Mouse (Mus musculus): Measurements from ENCODE around the gene Tas1r1. TPM values are rescaled to one million over a fixed set of nuclear protein-coding genes. Genes with fewer than 3 reads are reported as not detected.

Gene Tas1r1
- 0.27 TPM for polyA plus RNA-seq (2012; fragmentation: generic; extraction: Trizol)
- long read RNA-seq, experiment 1: 0 reads
- long read RNA-seq, experiment 2: 0 reads

- H3K4me3 ChIP-seq (ENCODE audit: insufficient read depth, poor library complexity, severe bottlenecking): peak within 1 kb of the TSS; percentile 93
- no peaks in the 10 kb centered on the region for H3K27me3 ChIP-seq (ENCODE audit: control insufficient read depth, insufficient read depth, insufficient read length)
- H3K79me2 ChIP-seq (ENCODE audit: control insufficient read depth, insufficient read depth): peaks cover 42% of the 10 kb centered on the region
- H3ac ChIP-seq (ENCODE audit: control insufficient read depth, insufficient read length, low read depth): peak within 1 kb of the TSS; percentile 98
- H3K36me3 ChIP-seq (ENCODE audit: control insufficient read depth, insufficient read depth): peaks cover 26% of the 10 kb centered on the region
- H3K79me3 ChIP-seq (ENCODE audit: low read depth): peaks cover 38% of the 10 kb centered on the region
- no peak for TF ChIP-seq USF1 (IDR thresholded peaks at IDR 0.05; ENCODE audit: low read depth)
- peak; percentile 64 for TF ChIP-seq MYOD1 (IDR thresholded peaks at IDR 0.05; ENCODE audit: control insufficient read depth, insufficient read length, low read depth)
These were observed at the start of gene Tas1r1 for GRCm38 (mm10) chr4:152038225-152038984. Gene Tas1r1, minus strand, starts transcription at chr4:152038568.

GRCm38 (mm10) chr4:152088133-152088532 lies 49.8 kb upstream of the Tas1r1 start:
- Histone ChIP-seq H3K79me3 (ENCODE audit: low read depth) (no peaks in the 10 kb centered on the region), H3K4me3 (ENCODE audit: insufficient read depth, poor library complexity, severe bottlenecking) (no peak overlapping the region), H3K27me3 (ENCODE audit: control insufficient read depth, insufficient read depth, insufficient read length) (no peaks in the 10 kb centered on the region), H3K79me2 (ENCODE audit: control insufficient read depth, insufficient read depth) (peaks cover 11% of the 10 kb centered on the region), H3ac (ENCODE audit: control insufficient read depth, insufficient read length, low read depth) (no peak overlapping the region), H3K36me3 (ENCODE audit: control insufficient read depth, insufficient read depth) (no peaks in the 10 kb centered on the region)
- TF ChIP-seq FOSL1 (IDR thresholded peaks at IDR 0.05; ENCODE audit: insufficient read depth, low read length, poor library complexity, severe bottlenecking) (no peak), MAX (IDR thresholded peaks at IDR 0.05) (no peak), MYOG (IDR thresholded peaks at IDR 0.05; ENCODE audit: control insufficient read depth, extremely low read depth, insufficient read length) (no peak), MYOD1 (IDR thresholded peaks at IDR 0.05; ENCODE audit: control insufficient read depth, insufficient read length, low read depth) (no peak), CEBPB (IDR thresholded peaks at IDR 0.05; ENCODE audit: low read depth) (no peak), USF1 (IDR thresholded peaks at IDR 0.05; ENCODE audit: low read depth) (no peak), CTCF (IDR thresholded peaks at IDR 0.05; ENCODE audit: control insufficient read depth, insufficient read depth, insufficient read length) (no peak)

GRCm38 (mm10) chr4:152087211-152088081 lies 49.1 kb upstream of the Tas1r1 start:
- H3K36me3 ChIP-seq (ENCODE audit: control insufficient read depth, insufficient read depth): no peaks in the 10 kb centered on the region
- H3ac ChIP-seq (ENCODE audit: control insufficient read depth, insufficient read length, low read depth): peak overlapping the region; percentile 72
- no peaks in the 10 kb centered on the region for H3K27me3 ChIP-seq (ENCODE audit: control insufficient read depth, insufficient read depth, insufficient read length)
- peaks cover 11% of the 10 kb centered on the region for H3K79me2 ChIP-seq (ENCODE audit: control insufficient read depth, insufficient read depth)
- TF ChIP-seq MAX (IDR thresholded peaks at IDR 0.05) (no peak), CTCF (IDR thresholded peaks at IDR 0.05; ENCODE audit: control insufficient read depth, insufficient read depth, insufficient read length) (no peak), USF1 (IDR thresholded peaks at IDR 0.05; ENCODE audit: low read depth) (no peak), CEBPB (IDR thresholded peaks at IDR 0.05; ENCODE audit: low read depth) (no peak), MYOG (IDR thresholded peaks at IDR 0.05; ENCODE audit: control insufficient read depth, extremely low read depth, insufficient read length) (no peak), FOSL1 (IDR thresholded peaks at IDR 0.05; ENCODE audit: insufficient read depth, low read length, poor library complexity, severe bottlenecking) (no peak), MYOD1 (IDR thresholded peaks at IDR 0.05; ENCODE audit: control insufficient read depth, insufficient read length, low read depth) (no peak)
- peak overlapping the region; percentile 42 for H3K4me3 ChIP-seq (ENCODE audit: insufficient read depth, poor library complexity, severe bottlenecking)
- H3K79me3 ChIP-seq (ENCODE audit: low read depth): no peaks in the 10 kb centered on the region

- Histone ChIP-seq H3K79me3 (ENCODE audit: low read depth) (no peaks in the 10 kb centered on the region), H3K27me3 (ENCODE audit: control insufficient read depth, insufficient read depth, insufficient read length) (no peaks in the 10 kb centered on the region), H3K36me3 (ENCODE audit: control insufficient read depth, insufficient read depth) (no peaks in the 10 kb centered on the region), H3K79me2 (ENCODE audit: control insufficient read depth, insufficient read depth) (peaks cover 11% of the 10 kb centered on the region), H3K4me3 (ENCODE audit: insufficient read depth, poor library complexity, severe bottlenecking) (peak overlapping the region; percentile 42), H3ac (ENCODE audit: control insufficient read depth, insufficient read length, low read depth) (peak overlapping the region; percentile 75)
- TF ChIP-seq MYOG (IDR thresholded peaks at IDR 0.05; ENCODE audit: control insufficient read depth, extremely low read depth, insufficient read length) (no peak), USF1 (IDR thresholded peaks at IDR 0.05; ENCODE audit: low read depth) (no peak), FOSL1 (IDR thresholded peaks at IDR 0.05; ENCODE audit: insufficient read depth, low read length, poor library complexity, severe bottlenecking) (no peak), CTCF (IDR thresholded peaks at IDR 0.05; ENCODE audit: control insufficient read depth, insufficient read depth, insufficient read length) (no peak), MAX (IDR thresholded peaks at IDR 0.05) (no peak), MYOD1 (IDR thresholded peaks at IDR 0.05; ENCODE audit: control insufficient read depth, insufficient read length, low read depth) (no peak), CEBPB (IDR thresholded peaks at IDR 0.05; ENCODE audit: low read depth) (no peak)
These were observed 48.3 kb upstream of the Tas1r1 start for GRCm38 (mm10) chr4:152086505-152087210.

GRCm38 (mm10) chr4:152084616-152085015 lies 46.2 kb upstream of the Tas1r1 start:
- TF ChIP-seq MAX (IDR thresholded peaks at IDR 0.05) (no peak), USF1 (IDR thresholded peaks at IDR 0.05; ENCODE audit: low read depth) (no peak), CEBPB (IDR thresholded peaks at IDR 0.05; ENCODE audit: low read depth) (no peak), CTCF (IDR thresholded peaks at IDR 0.05; ENCODE audit: control insufficient read depth, insufficient read depth, insufficient read length) (no peak), MYOD1 (IDR thresholded peaks at IDR 0.05; ENCODE audit: control insufficient read depth, insufficient read length, low read depth) (no peak), MYOG (IDR thresholded peaks at IDR 0.05; ENCODE audit: control insufficient read depth, extremely low read depth, insufficient read length) (no peak), FOSL1 (IDR thresholded peaks at IDR 0.05; ENCODE audit: insufficient read depth, low read length, poor library complexity, severe bottlenecking) (no peak)
- Histone ChIP-seq H3ac (ENCODE audit: control insufficient read depth, insufficient read length, low read depth) (no peak overlapping the region), H3K27me3 (ENCODE audit: control insufficient read depth, insufficient read depth, insufficient read length) (no peaks in the 10 kb centered on the region), H3K79me3 (ENCODE audit: low read depth) (no peaks in the 10 kb centered on the region), H3K36me3 (ENCODE audit: control insufficient read depth, insufficient read depth) (no peaks in the 10 kb centered on the region), H3K4me3 (ENCODE audit: insufficient read depth, poor library complexity, severe bottlenecking) (no peak overlapping the region), H3K79me2 (ENCODE audit: control insufficient read depth, insufficient read depth) (peaks cover 11% of the 10 kb centered on the region)
